Mouse (Mus musculus) heart, embryonic 10.5 days (tissue): Measurements from ENCODE around the gene Xrcc3. TPM values are rescaled to one million over a fixed set of nuclear protein-coding genes. Genes with fewer than 3 reads are reported as not detected.

Experiments used
- DNase-seq: peaks from one replicate; pipeline ENCODE4 v3.0.0-alpha.2; 2017; ENCODE audit warnings: low spot score
- H3K27ac ChIP-seq: fragments of 300-500 bp; sonication (generic); 2 replicates; pipeline ENCODE4 v1.5.1; 2016; ENCODE audit warnings: mild to moderate bottlenecking
- H3K27me3 ChIP-seq: fragments of 300-500 bp; sonication (generic); 2 replicates; pipeline ENCODE4 v1.6.1; 2016; ENCODE audit warnings: mild to moderate bottlenecking; ENCODE audit not compliant: poor library complexity, insufficient read depth, severe bottlenecking
- H3K36me3 ChIP-seq: fragments of 300-500 bp; sonication (generic); 2 replicates; pipeline ENCODE4 v1.6.1; 2016; ENCODE audit warnings: mild to moderate bottlenecking, moderate library complexity
- H3K4me1 ChIP-seq: fragments of 300-500 bp; sonication (generic); 2 replicates; pipeline ENCODE4 v1.6.1; 2016; ENCODE audit warnings: mild to moderate bottlenecking
- H3K4me3 ChIP-seq: fragments of 300-500 bp; sonication (generic); 2 replicates; pipeline ENCODE4 v1.5.1; 2016; ENCODE audit warnings: mild to moderate bottlenecking, moderate library complexity
- H3K9me3 ChIP-seq: fragments of 300-500 bp; sonication (generic); 2 replicates; pipeline ENCODE4 v1.6.1; 2016; ENCODE audit warnings: mild to moderate bottlenecking, moderate library complexity
- WGBS: fragments of 180-500 bp; shearing (Covaris S2); methylation state at CpG from one replicate; pipeline ENCODE4 v1.1.7; 2016; 5-methylcytosine and 5-hydroxymethylcytosine counted together
- polyA plus RNA-seq: library from polyadenylated mRNA; unstranded; fragments of >200 nt; fragmentation: Nextera tagmentation; extraction: Ambion mirVana; gene quantifications from 2 replicates; pipeline ENCODE4 v1.2.1, GENCODE M21; 2016

Xrcc3 gene
- polyA plus RNA-seq, 1 experiment from 2014 or later: 13.8 TPM

- Histone ChIP-seq H3K9me3 (no peaks in the 10 kb centered on the region), H3K36me3 (no peaks in the 10 kb centered on the region), H3K27ac (0 out of 2 replicates have a peak overlapping the region, but pooled peaks have one; percentile 47), H3K4me1 (peaks cover 25% of the 10 kb centered on the region), H3K27me3 (peaks cover 9% of the 10 kb centered on the region; the same call in 1 of the 2 replicates), H3K4me3 (no peak overlapping the region)
- DNase-seq: no peak
- WGBS: 56% methylated on average over 9 of the region's 9 CpGs
Measured at GRCm38 (mm10) chr12:111753347-111753746, 60.3 kb downstream of the Xrcc3 start.

Other genes starting within 250 kb of the Xrcc3 start
- gene Mark3, start 239.3 kb downstream of the Xrcc3 start, polyA plus RNA-seq: 38.1 and 47.9 TPM in 2 replicates
- gene Ckb, start 141.5 kb downstream of the Xrcc3 start, polyA plus RNA-seq: 408 and 575 TPM in 2 replicates
- gene Trmt61a, start 135.8 kb downstream of the Xrcc3 start, polyA plus RNA-seq: 12.7 and 18.9 TPM in 2 replicates
- 43.7 and 47.7 TPM in 2 replicates for gene Bag5, start 100.6 kb downstream of the Xrcc3 start, polyA plus RNA-seq
- 53.3 and 55.2 TPM in 2 replicates for gene Apopt1, start 100.6 kb downstream of the Xrcc3 start, polyA plus RNA-seq
- 109 and 116 TPM in 2 replicates for gene Klc1, start 55.0 kb downstream of the Xrcc3 start, polyA plus RNA-seq
- 104 and 109 TPM in 2 replicates for gene Zfyve21, start 297 bp upstream of the Xrcc3 start, polyA plus RNA-seq
- 13.6 and 16.8 TPM in 2 replicates for gene Ppp1r13b, start 94.2 kb upstream of the Xrcc3 start, polyA plus RNA-seq
- gene Atp5mpl, start 153.1 kb upstream of the Xrcc3 start, polyA plus RNA-seq: 847 and 1,150 TPM in 2 replicates
- gene Tdrd9, start 157.7 kb upstream of the Xrcc3 start, polyA plus RNA-seq: 0.28 and 0.54 TPM in 2 replicates
- 0.26 and 0.42 TPM in 2 replicates for gene Rd3l, start 167.4 kb upstream of the Xrcc3 start, polyA plus RNA-seq